Mouse (Mus musculus) cerebellum, adult (tissue): ENCODE results near the gene Eya2.

ENCODE experiments used
- ATAC-seq: cut with Nextera tagmentation; 2 replicates; pipeline ENCODE4 v1.9.2; 2017; ENCODE audit warnings: mild to moderate bottlenecking, moderate library complexity, mixed read lengths; ENCODE audit not compliant: insufficient number of reproducible peaks, low FRiP score, low TSS enrichment

The Eya2 gene

GRCm38 (mm10) chr2:165700252-165700908 lies 105.5 kb downstream of the Eya2 start:
- ATAC-seq, result no peak

- ATAC-seq, result no peak
Observed at GRCm38 (mm10) chr2:165703033-165703805, 108.4 kb downstream of the Eya2 start.

GRCm38 (mm10) chr2:165708266-165708665 lies 113.4 kb downstream of the Eya2 start:
- no peak for ATAC-seq

- ATAC-seq, result no peak
Observed at GRCm38 (mm10) chr2:165716688-165717087, 121.9 kb downstream of the Eya2 start.

- no peak for ATAC-seq
Observed at GRCm38 (mm10) chr2:165717182-165718176, 122.6 kb downstream of the Eya2 start.

- no peak for ATAC-seq
Observed at GRCm38 (mm10) chr2:165719382-165719781, 124.5 kb downstream of the Eya2 start.

- ATAC-seq, result no peak
Observed at GRCm38 (mm10) chr2:165721941-165722340, 127.1 kb downstream of the Eya2 start.

GRCm38 (mm10) chr2:165732552-165733238 lies 137.9 kb downstream of the Eya2 start:
- no peak for ATAC-seq

- no peak for ATAC-seq
Observed at GRCm38 (mm10) chr2:165733701-165734100, 138.9 kb downstream of the Eya2 start.

GRCm38 (mm10) chr2:165736297-165736696 lies 141.5 kb downstream of the Eya2 start:
- ATAC-seq, result no peak

- no peak for ATAC-seq
Observed at GRCm38 (mm10) chr2:165740381-165740780, 145.5 kb downstream of the Eya2 start.

- ATAC-seq, result no peak
Observed at GRCm38 (mm10) chr2:165740982-165741381, 146.2 kb downstream of the Eya2 start.

GRCm38 (mm10) chr2:165741526-165742050 lies 146.8 kb downstream of the Eya2 start:
- no peak for ATAC-seq

- ATAC-seq, result no peak
Observed at GRCm38 (mm10) chr2:165742210-165742786, 147.5 kb downstream of the Eya2 start.

GRCm38 (mm10) chr2:165745306-165746098 lies 150.7 kb downstream of the Eya2 start:
- no peak for ATAC-seq

- no peak for ATAC-seq
Observed at GRCm38 (mm10) chr2:165747975-165748374, 153.1 kb downstream of the Eya2 start.

GRCm38 (mm10) chr2:165748426-165748825 lies 153.6 kb downstream of the Eya2 start:
- no peak for ATAC-seq

- no peak for ATAC-seq
Observed at GRCm38 (mm10) chr2:165751068-165751467, 156.2 kb downstream of the Eya2 start.

GRCm38 (mm10) chr2:165752704-165753103 lies 157.9 kb downstream of the Eya2 start:
- ATAC-seq, result no peak
